Mouse (Mus musculus): Measurements from ENCODE around the gene Klk10.

The Klk10 gene

DNA sequence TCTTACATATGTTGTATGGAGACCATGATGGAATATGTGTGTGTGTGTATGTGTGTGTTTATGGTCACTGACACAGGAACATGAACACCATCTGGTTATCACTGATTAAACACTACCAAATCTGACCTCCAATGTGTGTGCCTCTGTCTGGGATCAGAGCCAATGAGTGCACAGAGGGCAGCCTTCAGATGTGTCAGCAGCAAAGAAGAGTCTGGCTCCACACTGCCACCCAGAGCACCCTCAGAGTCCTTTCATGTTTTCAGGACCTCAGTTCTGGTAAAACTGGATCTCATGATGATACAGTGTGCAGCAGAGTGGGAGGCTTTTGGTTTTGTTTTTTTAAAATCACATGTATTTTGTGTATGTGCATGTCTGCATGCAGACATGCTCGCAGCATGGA is 4.5 kb downstream of the Klk10 start:
- in situ Hi-C loops (cut with MboI; ENCODE audit: low pct_unique_long_range_greater_than_20kb in 1 of 2, low sequenced_read_pairs in 2 of 2, unreplicated experiment in 1 of 2) = no loop called here

DNA sequence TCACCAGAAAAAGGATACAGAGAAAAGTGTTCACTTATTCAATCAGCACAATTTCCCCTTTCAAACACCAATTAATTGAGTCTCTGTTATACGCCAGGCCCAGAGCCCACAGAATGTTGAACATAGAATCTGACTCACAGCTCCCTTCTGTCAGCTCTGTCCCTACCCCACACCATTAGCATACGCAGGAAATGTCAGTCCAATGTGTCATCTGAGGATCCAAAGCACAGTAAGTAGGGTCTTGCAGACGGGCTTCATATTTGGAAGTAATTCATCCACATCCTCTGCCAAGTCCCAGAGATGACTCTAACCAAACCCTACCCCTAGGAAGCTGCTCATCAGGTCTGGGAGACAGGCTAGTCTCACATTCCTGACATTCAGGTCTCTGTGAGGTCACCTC is 7.3 kb downstream of the Klk10 start:
- in situ Hi-C loops (cut with MboI; ENCODE audit: low pct_unique_long_range_greater_than_20kb in 1 of 2, low sequenced_read_pairs in 2 of 2, unreplicated experiment in 1 of 2) = no loop called here

DNA sequence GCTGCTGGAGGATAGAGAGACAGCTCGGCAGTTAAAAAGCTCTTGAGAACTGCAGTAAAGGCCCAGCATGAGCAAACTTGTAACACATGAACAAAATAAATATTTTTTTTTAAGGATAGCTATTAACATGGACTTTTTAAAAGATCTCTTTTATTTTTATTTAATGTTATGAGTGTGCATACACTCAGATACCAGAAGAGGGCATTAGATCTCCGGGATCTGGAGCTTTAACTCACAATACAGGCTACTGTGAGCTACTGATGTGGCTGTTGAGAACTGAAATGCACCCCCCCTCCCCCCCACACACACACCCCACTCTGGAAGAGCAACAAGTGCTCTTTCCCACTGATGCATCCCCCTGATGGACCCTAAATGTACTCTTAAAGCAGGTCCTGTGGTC is 8.5 kb downstream of the Klk10 start:
- in situ Hi-C loops (cut with MboI; ENCODE audit: low pct_unique_long_range_greater_than_20kb in 1 of 2, low sequenced_read_pairs in 2 of 2, unreplicated experiment in 1 of 2) = no loop called here

DNA sequence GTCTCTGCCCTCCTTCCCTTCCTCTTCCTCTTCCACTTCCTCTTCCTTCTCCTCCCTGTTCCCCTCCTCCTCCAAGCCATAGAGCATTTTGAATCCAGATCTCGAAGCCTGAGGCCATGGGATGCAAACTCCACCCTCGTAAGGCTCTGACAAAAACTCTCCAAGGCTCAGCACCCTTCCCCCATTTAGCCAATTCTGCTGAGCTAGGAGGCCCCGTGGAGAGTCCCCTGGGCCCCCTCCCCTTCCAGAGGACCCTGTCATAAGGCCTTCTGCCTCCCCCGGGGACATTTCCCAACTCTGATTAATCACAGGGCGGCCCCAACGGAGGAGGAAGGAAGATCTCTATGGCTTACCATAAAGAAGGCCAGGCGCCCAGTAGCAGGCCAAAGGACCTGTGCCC is 10.8 kb downstream of the Klk10 start, which contains the start of gene Klk9:
Gene Klk9 (plus strand): TSS at position 301 of the 400 bp plus-strand sequence.
- in situ Hi-C loops (cut with MboI; ENCODE audit: low pct_unique_long_range_greater_than_20kb in 1 of 2, low sequenced_read_pairs in 2 of 2, unreplicated experiment in 1 of 2) = no loop called here

DNA sequence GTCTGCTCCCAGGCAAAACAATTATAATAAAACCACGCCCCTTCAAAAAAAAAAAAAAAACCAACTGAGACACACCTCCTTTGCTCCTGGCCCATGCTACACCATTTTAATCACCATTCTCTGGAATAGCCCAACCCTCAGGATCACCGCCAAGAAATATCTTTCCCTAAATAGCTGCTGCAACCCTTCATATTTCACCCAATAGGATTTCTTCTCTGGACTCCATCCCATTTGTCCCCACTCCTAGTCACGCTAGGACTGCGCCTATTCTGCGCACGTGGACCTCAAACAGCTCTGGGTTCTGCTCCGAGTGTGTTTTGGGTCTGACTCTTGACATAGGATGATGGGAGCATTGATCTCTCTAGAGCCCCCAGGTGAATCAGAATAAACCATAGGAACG is 15.5 kb downstream of the Klk10 start:
- in situ Hi-C loops (cut with MboI; ENCODE audit: low pct_unique_long_range_greater_than_20kb in 1 of 2, low sequenced_read_pairs in 2 of 2, unreplicated experiment in 1 of 2) = no loop called here

DNA sequence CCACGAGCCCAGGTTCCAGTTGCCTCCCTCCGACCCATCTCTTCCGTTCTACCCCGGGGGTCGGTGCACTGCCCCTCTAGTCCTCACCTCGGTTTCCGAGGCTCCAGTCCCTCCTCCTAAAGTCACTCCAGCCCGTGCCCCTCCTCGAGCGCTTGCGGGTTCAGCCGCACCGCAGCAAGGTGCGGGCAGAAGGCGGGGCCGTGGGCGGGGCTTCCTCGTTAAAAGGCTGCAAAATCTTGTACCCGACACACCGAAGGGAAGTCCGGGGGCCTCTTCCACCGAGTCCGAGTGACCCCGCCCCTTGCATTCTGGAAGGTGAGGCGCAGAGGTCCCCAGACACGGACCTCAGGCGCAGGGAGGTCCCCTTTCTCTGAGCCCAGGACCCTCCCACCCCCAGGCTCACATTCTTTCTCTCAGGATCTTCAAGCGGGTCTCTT is 16.5 kb downstream of the Klk10 start, which contains the start of gene Klk8:
Gene Klk8 (plus strand): TSS at position 245 of the 437 bp plus-strand sequence.
- in situ Hi-C loops (cut with MboI; ENCODE audit: low pct_unique_long_range_greater_than_20kb in 1 of 2, low sequenced_read_pairs in 2 of 2, unreplicated experiment in 1 of 2) = no loop called here

DNA sequence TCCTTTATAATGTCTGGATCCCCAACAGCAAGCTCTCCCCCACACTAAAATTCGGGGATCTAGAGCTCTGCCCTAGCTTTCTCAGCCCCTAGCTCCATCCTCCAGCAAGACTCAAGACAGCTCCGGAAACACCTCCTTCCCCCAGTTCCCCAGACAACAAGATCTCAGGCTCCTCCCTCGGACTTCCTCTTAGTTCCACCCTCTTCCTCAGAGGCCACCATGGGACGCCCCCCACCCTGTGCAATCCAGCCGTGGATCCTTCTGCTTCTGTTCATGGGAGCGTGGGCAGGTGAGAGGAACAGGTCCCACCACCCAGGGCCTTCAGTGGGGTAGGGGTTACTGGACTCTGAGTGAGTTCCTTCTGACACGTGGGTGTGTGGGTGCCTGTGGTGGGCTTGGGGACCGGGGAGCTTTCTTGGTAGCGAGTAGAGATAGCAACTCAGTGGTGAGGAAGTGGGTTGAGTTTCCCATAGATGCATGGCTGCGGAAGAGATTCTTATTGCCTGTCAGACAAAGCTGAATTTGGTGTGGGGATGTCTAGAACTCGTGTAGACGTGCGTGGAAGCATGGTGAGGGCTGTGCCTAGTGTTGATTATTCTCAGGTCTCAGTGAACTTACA is 17.1 kb downstream of the Klk10 start:
- in situ Hi-C loops (cut with MboI; ENCODE audit: low pct_unique_long_range_greater_than_20kb in 1 of 2, low sequenced_read_pairs in 2 of 2, unreplicated experiment in 1 of 2) = no loop called here

DNA sequence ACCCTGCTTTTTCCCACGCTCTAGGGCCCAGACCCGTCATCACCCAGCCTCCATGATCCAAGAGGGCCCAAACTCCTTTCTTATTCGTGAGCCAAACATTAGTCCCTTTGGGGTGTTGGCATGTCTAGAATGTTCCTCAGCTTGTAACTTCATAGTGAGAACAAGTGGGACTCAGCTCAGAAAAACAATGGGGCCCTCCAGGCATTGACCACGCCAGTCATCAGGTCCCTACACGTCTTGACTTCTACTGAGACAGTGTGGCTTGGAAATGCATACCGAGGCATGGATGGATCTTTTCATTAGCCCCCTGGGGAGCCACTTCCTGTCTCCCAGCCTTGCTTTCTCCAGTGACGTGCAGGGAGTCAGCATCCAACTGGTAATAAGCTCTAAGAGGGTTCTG is 19.0 kb downstream of the Klk10 start:
- in situ Hi-C loops (cut with MboI; ENCODE audit: low pct_unique_long_range_greater_than_20kb in 1 of 2, low sequenced_read_pairs in 2 of 2, unreplicated experiment in 1 of 2) = no loop called here

DNA sequence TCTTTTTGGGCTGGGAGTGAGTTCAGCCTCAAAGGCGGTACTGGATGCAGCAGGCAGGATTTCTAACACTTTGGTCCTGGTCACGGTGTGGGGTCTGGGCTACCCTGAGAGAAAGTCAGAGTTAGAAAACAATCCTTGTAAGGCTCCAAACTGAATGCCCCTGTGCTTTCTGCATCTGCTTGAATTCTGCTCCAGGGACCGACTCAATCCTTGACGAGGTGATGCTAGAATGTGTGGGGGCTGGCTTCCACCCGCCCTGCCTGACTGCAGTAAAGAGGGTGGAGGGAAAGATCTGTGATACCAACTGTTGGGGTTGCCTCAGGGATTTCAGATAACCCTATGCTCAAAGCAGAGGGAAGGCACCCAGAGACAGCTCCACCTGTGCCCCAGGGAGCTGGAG is 30.2 kb downstream of the Klk10 start, which contains the start of gene Klk7:
Gene Klk7 (plus strand): TSS at position 301 of the 400 bp plus-strand sequence.
- in situ Hi-C loops (cut with MboI; ENCODE audit: low pct_unique_long_range_greater_than_20kb in 1 of 2, low sequenced_read_pairs in 2 of 2, unreplicated experiment in 1 of 2) = no loop called here

DNA sequence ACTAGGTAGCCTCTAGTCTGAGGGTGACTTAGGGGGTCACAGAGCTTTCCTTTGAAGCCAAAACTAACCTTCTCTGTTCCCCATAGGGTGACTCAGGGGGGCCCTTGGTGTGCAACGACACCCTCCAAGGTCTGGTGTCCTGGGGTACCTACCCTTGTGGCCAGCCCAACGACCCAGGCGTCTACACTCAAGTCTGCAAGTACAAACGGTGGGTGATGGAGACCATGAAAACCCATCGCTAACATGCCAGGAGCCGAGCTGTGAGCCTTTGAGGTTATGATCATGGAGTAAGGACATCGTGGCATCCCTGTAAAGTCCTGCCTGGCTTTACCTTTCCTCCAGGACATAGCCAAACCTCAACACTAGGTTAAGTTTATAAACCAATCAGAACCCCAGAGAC is 34.4 kb downstream of the Klk10 start:
- in situ Hi-C loops (cut with MboI; ENCODE audit: low pct_unique_long_range_greater_than_20kb in 1 of 2, low sequenced_read_pairs in 2 of 2, unreplicated experiment in 1 of 2) = no loop called here

DNA sequence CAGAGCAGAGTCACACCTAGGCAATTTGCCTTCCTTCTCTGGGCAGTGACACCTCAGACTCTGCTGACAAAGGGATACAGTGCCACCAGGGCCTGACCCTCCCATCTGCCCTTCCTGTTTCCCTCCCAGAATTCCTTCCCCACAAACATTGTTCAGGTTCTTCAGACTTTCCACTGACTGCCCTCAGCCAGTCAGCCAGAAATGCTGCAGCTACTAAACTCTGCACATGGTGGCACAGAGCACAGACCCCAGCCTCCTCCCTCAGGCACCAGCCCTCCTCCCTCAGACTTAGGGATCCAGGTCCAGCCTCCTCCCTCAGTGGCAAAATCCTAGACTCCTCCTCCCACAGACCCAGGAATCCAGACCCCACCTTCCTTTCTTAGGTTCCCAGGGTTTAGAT is 35.9 kb downstream of the Klk10 start:
- in situ Hi-C loops (cut with MboI; ENCODE audit: low pct_unique_long_range_greater_than_20kb in 1 of 2, low sequenced_read_pairs in 2 of 2, unreplicated experiment in 1 of 2) = no loop called here

DNA sequence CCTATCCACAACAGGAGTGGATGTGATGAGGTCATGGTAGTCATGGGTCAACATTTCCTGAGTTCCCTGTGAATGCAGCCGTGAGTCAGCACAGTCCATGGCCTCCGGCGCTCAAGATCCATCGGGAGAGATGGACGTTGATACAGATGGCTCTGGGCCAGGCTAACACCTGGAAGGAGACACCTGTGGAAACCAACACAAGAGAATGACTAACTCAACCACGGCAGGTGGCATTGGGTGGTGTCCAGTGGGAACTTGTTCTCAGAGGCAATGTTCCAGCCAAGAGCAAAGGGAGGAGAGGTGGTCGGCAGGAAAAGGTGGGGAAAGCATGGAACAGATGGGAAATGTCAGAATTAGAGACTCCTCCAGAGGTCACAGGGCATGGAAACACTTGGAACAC is 40.7 kb downstream of the Klk10 start:
- in situ Hi-C loops (cut with MboI; ENCODE audit: low pct_unique_long_range_greater_than_20kb in 1 of 2, low sequenced_read_pairs in 2 of 2, unreplicated experiment in 1 of 2) = no loop called here

DNA sequence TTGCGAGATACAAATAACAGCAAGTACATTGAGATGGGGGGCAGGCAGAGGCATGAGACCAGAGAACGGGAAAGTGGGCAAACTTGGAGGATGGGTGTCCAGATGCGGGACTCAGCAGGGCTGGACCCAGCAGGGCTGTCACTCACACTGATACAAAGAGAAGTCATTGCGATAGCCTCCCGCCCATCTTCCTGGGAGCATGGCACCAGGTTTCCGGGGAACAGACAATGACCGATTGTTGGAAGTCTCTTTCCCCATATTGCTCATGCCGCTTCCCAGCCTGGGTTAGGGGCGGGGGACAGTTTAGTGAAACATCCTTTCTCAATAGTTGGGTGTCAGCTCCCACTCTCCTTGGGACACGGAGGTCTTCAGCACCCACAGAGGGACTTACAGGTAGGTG is 43.4 kb downstream of the Klk10 start, which contains the start of gene Klk6:
Gene Klk6 (plus strand): TSS at position 301 of the 400 bp plus-strand sequence.
- in situ Hi-C loops (cut with MboI; ENCODE audit: low pct_unique_long_range_greater_than_20kb in 1 of 2, low sequenced_read_pairs in 2 of 2, unreplicated experiment in 1 of 2) = no loop called here

DNA sequence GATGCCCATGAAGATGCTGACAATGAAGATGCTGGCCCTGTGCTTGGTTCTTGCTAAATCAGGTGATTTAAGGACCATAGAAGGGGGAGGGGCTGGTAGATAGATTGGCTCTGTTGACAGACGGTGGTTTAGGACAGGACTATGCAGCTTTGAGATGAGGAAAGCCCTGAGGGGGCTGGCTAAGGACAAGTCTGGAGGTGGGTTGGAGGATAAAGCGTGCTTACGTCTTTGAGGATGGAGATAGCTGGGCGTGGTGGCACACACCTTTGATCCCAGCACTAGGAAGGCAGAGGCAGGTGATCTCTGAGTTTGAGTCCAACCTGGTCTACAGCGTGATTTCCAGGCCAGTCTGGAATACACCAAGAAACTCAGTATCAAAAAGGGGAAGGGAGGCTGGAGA is 45.2 kb downstream of the Klk10 start:
- in situ Hi-C loops (cut with MboI; ENCODE audit: low pct_unique_long_range_greater_than_20kb in 1 of 2, low sequenced_read_pairs in 2 of 2, unreplicated experiment in 1 of 2) = no loop called here

DNA sequence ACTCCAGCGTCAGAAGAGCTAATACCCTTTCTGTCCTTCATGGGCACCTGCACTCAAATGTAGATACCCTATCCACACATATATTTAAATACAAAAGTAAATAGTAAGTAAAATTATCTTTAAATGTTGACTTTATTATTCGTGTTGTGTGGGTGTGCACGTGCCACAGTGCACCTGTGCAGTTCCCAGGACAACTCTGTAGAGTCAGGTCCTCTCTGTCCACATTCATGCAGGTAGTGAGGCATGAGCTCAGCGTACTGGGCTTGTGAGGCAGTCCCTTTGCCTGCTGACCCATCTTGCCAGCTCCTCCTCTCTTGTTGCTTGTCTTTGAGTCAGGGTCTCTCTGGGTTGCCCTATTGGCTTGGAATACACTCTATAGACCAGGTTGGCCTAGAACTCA is 46.9 kb downstream of the Klk10 start:
- in situ Hi-C loops (cut with MboI; ENCODE audit: low pct_unique_long_range_greater_than_20kb in 1 of 2, low sequenced_read_pairs in 2 of 2, unreplicated experiment in 1 of 2) = no loop called here

DNA sequence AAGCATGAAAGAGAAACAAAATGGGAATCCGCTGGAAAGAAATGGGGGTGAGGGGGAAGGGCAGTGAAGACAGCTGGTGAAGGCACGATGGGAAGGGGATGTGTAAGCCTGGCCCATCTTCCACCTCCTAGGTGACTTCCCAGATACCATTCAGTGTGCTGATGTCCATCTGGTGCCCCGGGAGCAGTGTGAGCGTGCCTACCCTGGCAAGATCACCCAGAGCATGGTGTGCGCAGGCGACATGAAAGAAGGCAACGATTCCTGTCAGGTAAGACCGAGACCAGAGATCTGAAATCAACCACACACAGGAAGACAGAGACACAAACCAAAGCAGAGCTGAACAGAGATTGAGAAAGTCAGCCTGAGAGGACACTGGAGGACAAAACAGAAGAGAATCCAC is 48.2 kb downstream of the Klk10 start:
- in situ Hi-C loops (cut with MboI; ENCODE audit: low pct_unique_long_range_greater_than_20kb in 1 of 2, low sequenced_read_pairs in 2 of 2, unreplicated experiment in 1 of 2) = no loop called here
